8 mouse cellular contexts compared by ENCODE assay signal in the genomic region with DNA sequence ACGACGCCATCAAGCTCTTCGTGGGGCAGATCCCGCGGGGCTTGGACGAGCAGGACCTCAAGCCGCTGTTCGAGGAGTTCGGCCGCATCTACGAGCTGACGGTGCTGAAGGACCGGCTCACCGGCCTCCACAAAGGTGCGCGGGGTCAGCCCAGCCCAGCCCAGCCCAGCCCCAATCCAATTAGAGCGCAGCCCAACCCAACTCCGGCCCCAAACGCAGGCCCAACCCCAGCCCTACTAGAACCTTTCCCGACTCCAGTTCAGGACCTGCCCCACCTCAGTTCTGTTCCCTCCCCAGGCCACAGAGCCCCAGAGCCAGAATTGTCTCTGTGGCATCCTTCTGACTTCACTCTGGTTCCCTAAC. TPM values are rescaled to one million over a fixed set of nuclear protein-coding genes. Genes with fewer than 3 reads are reported as not detected.
A peak's percentile ranks its signal among the peaks of the same experiment; 100 is the strongest.
DNase-seq lines count a peak whose midpoint lies in the region; ATAC-seq and TF ChIP-seq lines count a peak whose summit lies in the region.

No protein-coding gene starts in this region.

- peak overlapping the region; percentile 73 for H3K4me2 ChIP-seq in heart, embryonic 11.5 days
- peak overlapping the region; percentile 83 for H3K4me2 ChIP-seq in CH12.LX (ENCODE audit: insufficient read depth, low read depth, poor library complexity, severe bottlenecking)
- peak overlapping the region; percentile 79 for H3K4me2 ChIP-seq in forebrain, embryonic 15.5 days (replicated peaks)
- peak overlapping the region; percentile 91 for H3K4me2 ChIP-seq in liver, embryonic 15.5 days

- no peaks in the 10 kb centered on the region for H3K36me3 ChIP-seq in heart, embryonic 11.5 days (ENCODE audit: control insufficient read depth, insufficient read depth, low read length)
- no peaks in the 10 kb centered on the region for H3K36me3 ChIP-seq in CH12.LX (replicated peaks in 1 of 2; ENCODE audit: control insufficient read depth in 1 of 2, insufficient read depth in 1 of 2, low read length in 1 of 2)
- no peaks in the 10 kb centered on the region for H3K36me3 ChIP-seq in forebrain, embryonic 15.5 days
- H3K36me3 ChIP-seq in liver, embryonic 15.5 days (replicated peaks) = no peaks in the 10 kb centered on the region

- dilution Hi-C loops in CH12.LX (cut with MboI; ENCODE audit: extremely low pct_ligation_motif_present, extremely low pct_unique_long_range_greater_than_20kb, low sequenced_read_pairs) = no loop called here

- TF ChIP-seq CTCF in CH12.LX (conservative IDR thresholded peaks at IDR 0.05 in 1 of 2, IDR thresholded peaks at IDR 0.05 in 1 of 2; ENCODE audit: low read depth in 2 of 2, low read length in 2 of 2) = no peak

- ATAC-seq in heart, embryonic 11.5 days (replicated peaks; ENCODE audit: insufficient number of reproducible peaks, low FRiP score, low TSS enrichment) = 0 out of 2 replicates have a peak, but pooled peaks have one; percentile 13
- ATAC-seq in forebrain, embryonic 15.5 days (replicated peaks) = no peak; the same call in 1 of the 2 replicates
- no peak for ATAC-seq in liver, embryonic 15.5 days (ENCODE audit: insufficient read depth)
- no peak for ATAC-seq in activated CD4-positive, CD25-positive, alpha-beta regulatory T cell, adult 4 months

- H3K4me3 ChIP-seq in heart, embryonic 11.5 days (ENCODE audit: low read depth, low read length) = peak overlapping the region; percentile 41
- peak overlapping the region in 2 of 3 experiments; percentile 34 to 63 for H3K4me3 ChIP-seq in CH12.LX (replicated peaks in 1 of 3; ENCODE audit: low read depth in 2 of 3, low read length in 2 of 3, poor library complexity in 1 of 3)
- peak overlapping the region; percentile 56 for H3K4me3 ChIP-seq in forebrain, embryonic 15.5 days
- H3K4me3 ChIP-seq in liver, embryonic 15.5 days (replicated peaks) = peak overlapping the region; percentile 59

- WGBS in heart, embryonic 11.5 days (ENCODE audit: insufficient replicate concordance) = under 1% methylated on average over 20 of the region's 20 CpGs
- 0% methylated on average over 20 of the region's 20 CpGs for WGBS in forebrain, embryonic 15.5 days
- 2% methylated on average over 20 of the region's 20 CpGs for WGBS in liver, embryonic 15.5 days (ENCODE audit: insufficient replicate concordance)

- peaks cover 23% of the 10 kb centered on the region for H3K27me3 ChIP-seq in heart, embryonic 11.5 days (ENCODE audit: control insufficient read depth, insufficient read depth, low read length)
- peaks cover 71% of the 10 kb centered on the region for H3K27me3 ChIP-seq in CH12.LX (replicated peaks)
- peaks cover 12% of the 10 kb centered on the region; the same call in 1 of the 2 replicates for H3K27me3 ChIP-seq in forebrain, embryonic 15.5 days
- H3K27me3 ChIP-seq in liver, embryonic 15.5 days = peaks cover 87% of the 10 kb centered on the region

- in situ Hi-C loops in CH12.LX (cut with MboI; ENCODE audit: low pct_ligation_motif_present, low pct_unique_long_range_greater_than_20kb, low sequenced_read_pairs) = no loop called here

- H3K27ac ChIP-seq in heart, embryonic 11.5 days (ENCODE audit: low read depth, low read length) = no peak overlapping the region
- no peak overlapping the region for H3K27ac ChIP-seq in CH12.LX (ENCODE audit: insufficient read depth, low read depth)
- H3K27ac ChIP-seq in forebrain, embryonic 15.5 days (replicated peaks) = peak overlapping the region; percentile 31; the same call in 1 of the 2 replicates
- H3K27ac ChIP-seq in liver, embryonic 15.5 days (replicated peaks) = no peak overlapping the region

- H3K79me2 ChIP-seq in CH12.LX (replicated peaks; ENCODE audit: control insufficient read depth, extremely low read depth, insufficient read depth, poor library complexity, severe bottlenecking) = no peaks in the 10 kb centered on the region

- intact Hi-C loops in heart, postnatal 14 days (cut with DNase I) = no loop called here

- peaks cover 5% of the 10 kb centered on the region for H3K4me1 ChIP-seq in heart, embryonic 11.5 days (ENCODE audit: control insufficient read depth, insufficient read depth, low read length)
- H3K4me1 ChIP-seq in CH12.LX (ENCODE audit: control insufficient read depth in 1 of 2, insufficient read depth in 2 of 2) = peaks cover 5 to 10% of the 10 kb centered on the region in 2 experiments
- H3K4me1 ChIP-seq in forebrain, embryonic 15.5 days = peaks cover 14% of the 10 kb centered on the region
- peaks cover 17% of the 10 kb centered on the region for H3K4me1 ChIP-seq in liver, embryonic 15.5 days (replicated peaks)

- no peak for TF ChIP-seq POLR2A in CH12.LX (IDR thresholded peaks at IDR 0.05; ENCODE audit: low read depth, low read length)

- no peak overlapping the region for H3K9ac ChIP-seq in heart, embryonic 11.5 days (ENCODE audit: low read depth, low read length)
- no peak overlapping the region for H3K9ac ChIP-seq in CH12.LX (ENCODE audit: insufficient read depth, low read depth)
- peak overlapping the region; percentile 57 for H3K9ac ChIP-seq in forebrain, embryonic 15.5 days (replicated peaks)
- no peak overlapping the region for H3K9ac ChIP-seq in liver, embryonic 15.5 days

- no peak for TF ChIP-seq EP300 in CH12.LX (IDR thresholded peaks at IDR 0.05; ENCODE audit: low read length)

- no peak for TF ChIP-seq RAD21 in CH12.LX (IDR thresholded peaks at IDR 0.05; ENCODE audit: low read depth, low read length)

- no peak for DNase-seq in heart, postnatal 14 days
- no peak for DNase-seq in CH12.LX (ENCODE audit: extremely low read depth)
- DNase-seq in layer of hippocampus, adult 18-20 months (ENCODE audit: low spot score in 2 of 2) = no peak
- no peak for DNase-seq in left cerebral cortex, adult 8-10 months (ENCODE audit: low spot score in 2 of 2)

- no peaks in the 10 kb centered on the region for H3K9me3 ChIP-seq in heart, embryonic 11.5 days (replicated peaks; ENCODE audit: control insufficient read depth, low read length)
- H3K9me3 ChIP-seq in CH12.LX (replicated peaks; ENCODE audit: low read length) = no peaks in the 10 kb centered on the region
- no peaks in the 10 kb centered on the region for H3K9me3 ChIP-seq in forebrain, embryonic 15.5 days
- H3K9me3 ChIP-seq in liver, embryonic 15.5 days (replicated peaks) = no peaks in the 10 kb centered on the region

TF ChIP-seq in CH12.LX, 34 proteins besides CTCF, POLR2A, EP300 and RAD21 (continues in another document):
- TF ChIP-seq MXI1 (IDR thresholded peaks at IDR 0.05; ENCODE audit: low read depth, low read length) (no peak), JUND (conservative IDR thresholded peaks at IDR 0.05; ENCODE audit: low read depth, low read length) (no peak), ZMIZ1 (IDR thresholded peaks at IDR 0.05; ENCODE audit: low read depth, low read length) (no peak)

RNA-seq across cellular contexts. Expression of gene Celf6, which starts 0.8 kb away (rescaled TPM):
- 0.07 and 0.23 TPM in 2 replicates for polyA plus RNA-seq in heart, embryonic 11.5 days (2014; fragmentation: Nextera tagmentation; extraction: Ambion mirVana)
- total RNA-seq in heart, postnatal 14 days (2021) = under 1 TPM in 1 of 2 experiments, not detected in 1; 0.10 TPM
- not detected in 2 replicates for total RNA-seq in CH12.LX (2012; rRNA removed)
- not detected in 2 replicates for total RNA-seq in CH12.LX (2014; rRNA removed)
- polyA plus RNA-seq in CH12.LX (2012; ENCODE audit: insufficient read length, low read depth) = not detected in 2 replicates
- 24.6 and 34.3 TPM in 2 replicates for polyA plus RNA-seq in forebrain, embryonic 15.5 days (2015; fragmentation: Nextera tagmentation; extraction: Ambion mirVana)
- polyA plus RNA-seq in liver, embryonic 15.5 days (2015; fragmentation: Nextera tagmentation; extraction: Ambion mirVana) = 0.03 TPM in 1 of 2 replicates, not detected in the other
- not detected for polyA plus RNA-seq in activated CD4-positive, CD25-positive, alpha-beta regulatory T cell, adult 4 months (2017; shearing (Covaris generic))
- 10 to 100 TPM; 29.7 to 33.2 TPM for total RNA-seq in layer of hippocampus, adult 18-20 months (2021)
- 10 to 100 TPM; 22.3 to 29.6 (median 26.5) TPM for total RNA-seq in left cerebral cortex, adult 8-10 months (2022)

RNA-seq across cellular contexts. Expression of gene Parp6, which starts 38.6 kb away (rescaled TPM):
- 19.2 and 21.7 TPM in 2 replicates for polyA plus RNA-seq in heart, embryonic 11.5 days (2014; fragmentation: Nextera tagmentation; extraction: Ambion mirVana)
- total RNA-seq in heart, postnatal 14 days (2021) = 10 to 100 TPM; 18.5 to 22.2 TPM
- total RNA-seq in CH12.LX (2012; rRNA removed) = 3.6 and 4.4 TPM in 2 replicates
- total RNA-seq in CH12.LX (2014; rRNA removed) = 5.6 and 5.7 TPM in 2 replicates
- polyA plus RNA-seq in CH12.LX (2012; ENCODE audit: insufficient read length, low read depth) = 4.6 and 5.5 TPM in 2 replicates
- 188 and 191 TPM in 2 replicates for polyA plus RNA-seq in forebrain, embryonic 15.5 days (2015; fragmentation: Nextera tagmentation; extraction: Ambion mirVana)
- polyA plus RNA-seq in liver, embryonic 15.5 days (2015; fragmentation: Nextera tagmentation; extraction: Ambion mirVana) = 3.7 and 4.0 TPM in 2 replicates
- polyA plus RNA-seq in activated CD4-positive, CD25-positive, alpha-beta regulatory T cell, adult 4 months (2017; shearing (Covaris generic)) = 10 to 100 TPM; 28.2 to 31.0 TPM
- 100 to 1,000 TPM; 115 to 120 TPM for total RNA-seq in layer of hippocampus, adult 18-20 months (2021)
- total RNA-seq in left cerebral cortex, adult 8-10 months (2022) = 100 to 1,000 TPM; 126 to 142 (median 130) TPM

RNA-seq across cellular contexts. Expression of gene Tmem202, which starts 38.8 kb away (rescaled TPM):
- polyA plus RNA-seq in heart, embryonic 11.5 days (2014; fragmentation: Nextera tagmentation; extraction: Ambion mirVana) = 0.39 and 0.41 TPM in 2 replicates
- under 1 TPM; 0.56 to 0.67 TPM for total RNA-seq in heart, postnatal 14 days (2021)
- 0.64 and 0.97 TPM in 2 replicates for total RNA-seq in CH12.LX (2012; rRNA removed)
- 0.20 TPM in 1 of 2 replicates, not detected in the other for total RNA-seq in CH12.LX (2014; rRNA removed)
- not detected in 2 replicates for polyA plus RNA-seq in CH12.LX (2012; ENCODE audit: insufficient read length, low read depth)
- polyA plus RNA-seq in forebrain, embryonic 15.5 days (2015; fragmentation: Nextera tagmentation; extraction: Ambion mirVana) = 0.47 and 0.74 TPM in 2 replicates
- polyA plus RNA-seq in liver, embryonic 15.5 days (2015; fragmentation: Nextera tagmentation; extraction: Ambion mirVana) = 0.08 TPM in 1 of 2 replicates, not detected in the other
- polyA plus RNA-seq in activated CD4-positive, CD25-positive, alpha-beta regulatory T cell, adult 4 months (2017; shearing (Covaris generic)) = not detected
- total RNA-seq in layer of hippocampus, adult 18-20 months (2021) = 1 to 10 TPM; 3.0 to 3.6 TPM
- total RNA-seq in left cerebral cortex, adult 8-10 months (2022) = 1 to 10 TPM; 2.5 to 4.5 (median 4.0) TPM

RNA-seq across cellular contexts. Expression of gene Hexa, which starts 39.1 kb away (rescaled TPM):
- 67.1 and 76.9 TPM in 2 replicates for polyA plus RNA-seq in heart, embryonic 11.5 days (2014; fragmentation: Nextera tagmentation; extraction: Ambion mirVana)
- total RNA-seq in heart, postnatal 14 days (2021) = 10 to 100 TPM; 33.2 to 33.9 TPM
- 61.7 and 65.8 TPM in 2 replicates for total RNA-seq in CH12.LX (2012; rRNA removed)
- total RNA-seq in CH12.LX (2014; rRNA removed) = 33.6 and 38.0 TPM in 2 replicates
- 35.6 and 37.1 TPM in 2 replicates for polyA plus RNA-seq in CH12.LX (2012; ENCODE audit: insufficient read length, low read depth)
- polyA plus RNA-seq in forebrain, embryonic 15.5 days (2015; fragmentation: Nextera tagmentation; extraction: Ambion mirVana) = 47.5 and 53.0 TPM in 2 replicates
- polyA plus RNA-seq in liver, embryonic 15.5 days (2015; fragmentation: Nextera tagmentation; extraction: Ambion mirVana) = 34.9 and 36.6 TPM in 2 replicates
- polyA plus RNA-seq in activated CD4-positive, CD25-positive, alpha-beta regulatory T cell, adult 4 months (2017; shearing (Covaris generic)) = 10 to 100 TPM; 25.8 to 32.0 TPM
- total RNA-seq in layer of hippocampus, adult 18-20 months (2021) = 10 to 100 TPM; 54.7 to 62.1 TPM
- 100 to 1,000 TPM in 1 of 4 experiments, 10 to 100 TPM in 3; 47.1 to 108 (median 62.0) TPM for total RNA-seq in left cerebral cortex, adult 8-10 months (2022)

Comparison
In these comparisons a context has a peak if more than half of its experiments do, and no peak if none do; other contexts are left out.
1. RNA of gene Celf6, which starts 0.8 kb away (polyA plus RNA-seq): 24.6 to 34.3 TPM in forebrain, embryonic 15.5 days; 0.07 to 0.23 TPM in heart, embryonic 11.5 days, 0.03 TPM in liver, embryonic 15.5 days, not detected in CH12.LX and not detected in activated CD4-positive, CD25-positive, alpha-beta regulatory T cell, adult 4 months; every median in the first group is over 10 times any median in the second.
2. Peak in every context shown above with its lines, with median percentiles within 50 percentile points of each other: H3K4me2 ChIP-seq and H3K4me3 ChIP-seq.